8 mouse cellular contexts compared by ENCODE assay signal in the genomic region with DNA sequence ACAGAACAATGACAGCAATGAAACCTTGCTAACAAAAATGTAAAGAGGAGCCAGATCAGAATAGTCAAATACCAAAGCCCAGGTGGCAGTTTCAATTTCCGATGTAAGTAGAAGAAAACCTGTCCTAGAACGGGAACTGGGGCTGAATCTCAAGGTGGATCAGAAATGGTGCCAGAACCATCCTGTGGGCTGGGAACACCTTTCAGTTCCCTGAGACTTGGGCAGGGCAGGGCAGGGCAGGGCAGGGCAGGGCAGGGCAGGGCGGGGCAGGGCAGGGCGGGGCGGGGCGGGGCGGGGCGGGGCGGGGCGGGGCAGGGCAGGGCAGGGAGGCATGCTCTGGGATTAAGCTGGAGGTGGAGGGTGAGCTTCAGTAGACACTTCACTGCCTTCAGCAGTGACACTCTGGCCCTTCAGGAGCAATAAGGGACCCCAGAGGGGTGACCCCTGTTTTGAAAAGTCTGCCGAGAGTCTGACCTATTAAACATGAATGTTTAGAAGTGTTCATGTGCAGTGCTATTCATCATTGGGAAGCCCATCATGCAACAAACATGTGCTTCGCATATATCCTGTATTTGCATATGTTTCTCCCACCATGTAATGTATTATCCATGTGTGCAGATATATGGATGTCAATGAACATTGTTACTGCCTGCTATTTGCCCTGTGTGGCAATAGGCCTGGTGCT.
DNase-seq lines count a peak whose midpoint lies in the region; ATAC-seq and TF ChIP-seq lines count a peak whose summit lies in the region.

No protein-coding gene starts in this region.

- intact Hi-C loops in heart, postnatal 14 days (cut with DNase I): loop anchor here (5.0 kb wide), 2 partner anchors 81 to 294 kb away; a partner anchor contains a TSS

- peak overlapping the region; percentile 92 for H3K4me2 ChIP-seq in CH12.LX (ENCODE audit: insufficient read depth, low read depth, poor library complexity, severe bottlenecking)
- H3K4me2 ChIP-seq in forebrain, embryonic 11.5 days (ENCODE audit: low read depth, low read length, severe bottlenecking): peak overlapping the region; percentile 85; the same call in 1 of the 2 replicates
- H3K4me2 ChIP-seq in limb, embryonic 13.5 days (replicated peaks): peak overlapping the region; percentile 79; the same call in 1 of the 2 replicates

- no peaks in the 10 kb centered on the region for H3K27me3 ChIP-seq in CH12.LX (replicated peaks)
- peaks cover 4% of the 10 kb centered on the region; the same call in 1 of the 2 replicates for H3K27me3 ChIP-seq in forebrain, embryonic 11.5 days (ENCODE audit: control insufficient read depth, insufficient read depth, low read length)
- peaks cover 66% of the 10 kb centered on the region for H3K27me3 ChIP-seq in limb, embryonic 13.5 days

- peak; percentile 40; the same call in 1 of the 2 replicates for ATAC-seq in forebrain, embryonic 11.5 days (replicated peaks; ENCODE audit: low FRiP score)
- 0 out of 2 replicates have a peak, but pooled peaks have one; percentile 64 for ATAC-seq in limb, embryonic 13.5 days (ENCODE audit: low FRiP score, low read depth)

- peak; percentile 87 for DNase-seq in heart, adult 11 months
- DNase-seq in heart, postnatal 14 days: no peak
- DNase-seq in CH12.LX (ENCODE audit: extremely low read depth): peak; percentile 96
- DNase-seq in forebrain, embryonic 11.5 days (ENCODE audit: low spot score): no peak
- no peak for DNase-seq in urinary bladder, adult 2 months (ENCODE audit: low spot score)
- no peak for DNase-seq in gastrocnemius, postnatal 25 days
- DNase-seq in frontal cortex, postnatal 36 days (ENCODE audit: low spot score in 2 of 2): no peak

- no peak for TF ChIP-seq CTCF in CH12.LX (conservative IDR thresholded peaks at IDR 0.05 in 1 of 2, IDR thresholded peaks at IDR 0.05 in 1 of 2; ENCODE audit: low read depth in 2 of 2, low read length in 2 of 2)

- H3K4me3 ChIP-seq in CH12.LX (replicated peaks in 1 of 3; ENCODE audit: low read depth in 2 of 3, low read length in 2 of 3, poor library complexity in 1 of 3): peak overlapping the region in 1 of 3 experiments; percentile 47
- no peak overlapping the region for H3K4me3 ChIP-seq in forebrain, embryonic 11.5 days (ENCODE audit: low read depth, low read length)
- no peak overlapping the region for H3K4me3 ChIP-seq in limb, embryonic 13.5 days

- dilution Hi-C loops in CH12.LX (cut with MboI; ENCODE audit: extremely low pct_ligation_motif_present, extremely low pct_unique_long_range_greater_than_20kb, low sequenced_read_pairs): no loop called here

- H3K9me3 ChIP-seq in CH12.LX (replicated peaks; ENCODE audit: low read length): no peaks in the 10 kb centered on the region
- H3K9me3 ChIP-seq in forebrain, embryonic 11.5 days (ENCODE audit: control insufficient read depth, low read length): no peaks in the 10 kb centered on the region
- H3K9me3 ChIP-seq in limb, embryonic 13.5 days: no peaks in the 10 kb centered on the region

- no peak; the same call in none of the 2 replicates for TF ChIP-seq RAD21 in CH12.LX (IDR thresholded peaks at IDR 0.05; ENCODE audit: low read depth, low read length)

- in situ Hi-C loops in CH12.LX (cut with MboI; ENCODE audit: low pct_ligation_motif_present, low pct_unique_long_range_greater_than_20kb, low sequenced_read_pairs): no loop called here

- H3K36me3 ChIP-seq in CH12.LX (replicated peaks in 1 of 2; ENCODE audit: control insufficient read depth in 1 of 2, insufficient read depth in 1 of 2, low read length in 1 of 2): peaks cover 0 to 2% of the 10 kb centered on the region in 2 experiments
- H3K36me3 ChIP-seq in forebrain, embryonic 11.5 days (ENCODE audit: control insufficient read depth, insufficient read depth, low read length): no peaks in the 10 kb centered on the region
- no peaks in the 10 kb centered on the region for H3K36me3 ChIP-seq in limb, embryonic 13.5 days

- WGBS in forebrain, embryonic 11.5 days: 14% methylated on average over 11 of the region's 12 CpGs
- WGBS in limb, embryonic 13.5 days: 11% methylated on average over 7 of the region's 12 CpGs

- H3K27ac ChIP-seq in CH12.LX (ENCODE audit: insufficient read depth, low read depth): peak overlapping the region; percentile 91
- H3K27ac ChIP-seq in forebrain, embryonic 11.5 days (ENCODE audit: low read depth, low read length): no peak overlapping the region
- H3K27ac ChIP-seq in limb, embryonic 13.5 days: no peak overlapping the region

- peaks cover 25 to 78% of the 10 kb centered on the region in 2 experiments for H3K4me1 ChIP-seq in CH12.LX (ENCODE audit: control insufficient read depth in 1 of 2, insufficient read depth in 2 of 2)
- peaks cover 16% of the 10 kb centered on the region for H3K4me1 ChIP-seq in forebrain, embryonic 11.5 days (replicated peaks; ENCODE audit: control insufficient read depth, insufficient read depth, low read length)
- H3K4me1 ChIP-seq in limb, embryonic 13.5 days: peaks cover 12% of the 10 kb centered on the region

- peaks cover 5% of the 10 kb centered on the region for H3K79me2 ChIP-seq in CH12.LX (replicated peaks; ENCODE audit: control insufficient read depth, extremely low read depth, insufficient read depth, poor library complexity, severe bottlenecking)

- peak; percentile 84 for TF ChIP-seq POLR2A in CH12.LX (IDR thresholded peaks at IDR 0.05; ENCODE audit: low read depth, low read length)

- TF ChIP-seq EP300 in CH12.LX (IDR thresholded peaks at IDR 0.05; ENCODE audit: low read length): peak; percentile 83

- H3K9ac ChIP-seq in CH12.LX (ENCODE audit: insufficient read depth, low read depth): peak overlapping the region; percentile 63; the same call in 1 of the 2 replicates
- no peak overlapping the region for H3K9ac ChIP-seq in forebrain, embryonic 11.5 days (ENCODE audit: low read length)
- no peak overlapping the region for H3K9ac ChIP-seq in limb, embryonic 13.5 days

TF ChIP-seq in CH12.LX, 34 proteins besides CTCF, POLR2A, EP300 and RAD21:
- TF ChIP-seq E2F4 (IDR thresholded peaks at IDR 0.05; ENCODE audit: insufficient replicate concordance, low read depth, low read length) (no peak), JUN (IDR thresholded peaks at IDR 0.05; ENCODE audit: insufficient read depth, low read depth, low read length) (peak; percentile 77), ETS1 (conservative IDR thresholded peaks at IDR 0.05; ENCODE audit: low read depth, low read length) (peak; percentile 80), USF2 (conservative IDR thresholded peaks at IDR 0.05; ENCODE audit: low read depth, low read length) (no peak), BHLHE40 (IDR thresholded peaks at IDR 0.05; ENCODE audit: low read depth, low read length) (peak; percentile 46), MAFK (IDR thresholded peaks at IDR 0.05; ENCODE audit: insufficient replicate concordance, low read length) (0 out of 2 replicates have a peak, but pooled peaks have one; percentile 72), ZNF384 (IDR thresholded peaks at IDR 0.05; ENCODE audit: low read depth, low read length) (peak; percentile 45; the same call in 1 of the 2 replicates), MEF2A (IDR thresholded peaks at IDR 0.05; ENCODE audit: borderline replicate concordance, low read depth, low read length) (peak; percentile 97), USF1 (IDR thresholded peaks at IDR 0.05; ENCODE audit: low read depth, low read length) (no peak), JUND (conservative IDR thresholded peaks at IDR 0.05; ENCODE audit: low read depth, low read length) (peak; percentile 54; the same call in 1 of the 2 replicates), PAX5 (IDR thresholded peaks at IDR 0.05; ENCODE audit: low read length) (no peak), UBTF (IDR thresholded peaks at IDR 0.05; ENCODE audit: low read depth, low read length) (no peak), IRF4 (IDR thresholded peaks at IDR 0.05; ENCODE audit: low read depth, low read length) (peak; percentile 91), NRF1 (IDR thresholded peaks at IDR 0.05; ENCODE audit: low read depth, low read length) (no peak), MAZ (IDR thresholded peaks at IDR 0.05; ENCODE audit: low read depth, low read length) (peak; percentile 65; the same call in 1 of the 2 replicates), ZC3H11A (IDR thresholded peaks at IDR 0.05; ENCODE audit: low read depth, low read length) (no peak), TBP (conservative IDR thresholded peaks at IDR 0.05; ENCODE audit: low read depth, low read length) (peak; percentile 78), CHD2 (IDR thresholded peaks at IDR 0.05; ENCODE audit: low read length) (peak; percentile 33), SMC3 (IDR thresholded peaks at IDR 0.05; ENCODE audit: low read depth, low read length) (peak; percentile 1; the same call in 1 of the 2 replicates), CHD1 (IDR thresholded peaks at IDR 0.05; ENCODE audit: low read depth, low read length) (no peak), GABPA (IDR thresholded peaks at IDR 0.05; ENCODE audit: insufficient replicate concordance, low read depth, low read length) (no peak), MXI1 (IDR thresholded peaks at IDR 0.05; ENCODE audit: low read depth, low read length) (peak; percentile 61), POLR2AphosphoS2 (IDR thresholded peaks at IDR 0.05; ENCODE audit: low read depth, low read length) (peak; percentile 77; the same call in 1 of the 2 replicates), NELFE (IDR thresholded peaks at IDR 0.05; ENCODE audit: low read depth, low read length) (peak; percentile 80), HCFC1 (IDR thresholded peaks at IDR 0.05; ENCODE audit: low read depth, low read length) (no peak), RCOR1 (conservative IDR thresholded peaks at IDR 0.05; ENCODE audit: low read depth, low read length) (no peak), MYC (IDR thresholded peaks at IDR 0.05; ENCODE audit: low read depth, low read length) (no peak; the same call in none of the 2 replicates), KAT2A (IDR thresholded peaks at IDR 0.05; ENCODE audit: insufficient replicate concordance, low read length) (no peak), ELF1 (IDR thresholded peaks at IDR 0.05; ENCODE audit: low read depth, low read length) (peak; percentile 38; the same call in 1 of the 2 replicates), SIN3A (IDR thresholded peaks at IDR 0.05; ENCODE audit: low read length) (peak; percentile 11; the same call in 1 of the 2 replicates), ZKSCAN1 (IDR thresholded peaks at IDR 0.05; ENCODE audit: borderline replicate concordance, low read depth, low read length) (no peak), MAX (IDR thresholded peaks at IDR 0.05; ENCODE audit: low read length) (peak; percentile 82; the same call in 1 of the 2 replicates), ZMIZ1 (IDR thresholded peaks at IDR 0.05; ENCODE audit: low read depth, low read length) (peak; percentile 94), TCF12 (IDR thresholded peaks at IDR 0.05; ENCODE audit: low read depth, low read length) (peak; percentile 93)

Comparison
In these comparisons a context has a peak if more than half of its experiments do, and no peak if none do; other contexts are left out.
1. DNase-seq: peak in heart, adult 11 months (single experiment) and CH12.LX (single experiment); none in heart, postnatal 14 days (0 of 2), forebrain, embryonic 11.5 days (single experiment), urinary bladder, adult 2 months (single experiment), gastrocnemius, postnatal 25 days (single experiment) and frontal cortex, postnatal 36 days (0 of 2).
2. Peak in every context shown above with its lines, with median percentiles within 50 percentile points of each other: H3K4me2 ChIP-seq.